Mouse (Mus musculus) heart, embryonic 16.5 days (tissue): ENCODE results near the gene Slc11a2. TPM values are rescaled to one million over a fixed set of nuclear protein-coding genes. Genes with fewer than 3 reads are reported as not detected.

Experiments
- polyA plus RNA-seq: library from polyadenylated mRNA; unstranded; fragments of >200 nt; fragmentation: Nextera tagmentation; extraction: Ambion mirVana; gene quantifications from 2 replicates; pipeline ENCODE4 v1.2.1, GENCODE M21; 2015

The Slc11a2 gene
- polyA plus RNA-seq, 1 experiment from 2014 or later, result 18.6 TPM

Other genes with a start within 250 kb of the Slc11a2 start
- gene Atf1, start 197.3 kb downstream of the Slc11a2 start, polyA plus RNA-seq, result 35.6 and 44.1 TPM in 2 replicates
- gene Tmprss12, start 144.2 kb downstream of the Slc11a2 start, polyA plus RNA-seq, result not detected in 2 replicates
- gene Mettl7a1, start 120.9 kb downstream of the Slc11a2 start, polyA plus RNA-seq, result 5.8 and 6.0 TPM in 2 replicates
- gene Mettl7a3, start 90.1 kb downstream of the Slc11a2 start, polyA plus RNA-seq, result not detected in 2 replicates
- gene Methig1, start 71.9 kb downstream of the Slc11a2 start, polyA plus RNA-seq, result 0.12 TPM in 1 of 2 replicates, not detected in the other
- not detected in 2 replicates for gene Mettl7a2, start 71.9 kb downstream of the Slc11a2 start, polyA plus RNA-seq
- not detected in 2 replicates for gene Higd1c, start 60.5 kb downstream of the Slc11a2 start, polyA plus RNA-seq
- not detected in 2 replicates for gene Gm5475, start 2.9 kb downstream of the Slc11a2 start, polyA plus RNA-seq
- 15.3 and 15.5 TPM in 2 replicates for gene Letmd1, start 44.0 kb upstream of the Slc11a2 start, polyA plus RNA-seq
- gene Csrnp2, start 70.4 kb upstream of the Slc11a2 start, polyA plus RNA-seq, result 7.2 and 8.3 TPM in 2 replicates
- gene Tfcp2, start 126.9 kb upstream of the Slc11a2 start, polyA plus RNA-seq, result 16.0 and 19.2 TPM in 2 replicates
- 3.3 and 5.6 TPM in 2 replicates for gene Pou6f1, start 174.9 kb upstream of the Slc11a2 start, polyA plus RNA-seq
- gene Dazap2, start 190.3 kb upstream of the Slc11a2 start, polyA plus RNA-seq, result 223 and 247 TPM in 2 replicates
- gene Smagp, start 211.9 kb upstream of the Slc11a2 start, polyA plus RNA-seq, result 16.9 and 17.2 TPM in 2 replicates
- 5.9 and 13.3 TPM in 2 replicates for gene Bin2, start 244.5 kb upstream of the Slc11a2 start, polyA plus RNA-seq